Mouse (Mus musculus): ENCODE results near the gene Plxna2. TPM values are rescaled to one million over a fixed set of nuclear protein-coding genes. Genes with fewer than 3 reads are reported as not detected.
A peak's percentile ranks its signal among the peaks of the same experiment; 100 is the strongest.

Plxna2 gene
- polyA plus RNA-seq, 1 experiment: 7.9 TPM

- Histone ChIP-seq H3K27me3 (ENCODE audit: control insufficient read depth, insufficient read depth, low read length) (no peaks in the 10 kb centered on the region), H3K4me3 (ENCODE audit: control insufficient read depth, low read depth, low read length) (no peak overlapping the region), H3K27ac (ENCODE audit: control insufficient read depth, insufficient read depth, low read depth, low read length) (no peak overlapping the region), H3K4me1 (ENCODE audit: control insufficient read depth, insufficient read depth, low read length) (no peaks in the 10 kb centered on the region), H3K36me3 (ENCODE audit: control insufficient read depth, insufficient read depth, low read length) (no peaks in the 10 kb centered on the region)
- peak; percentile 28; the same call in 1 of the 2 replicates for TF ChIP-seq CTCF (IDR thresholded peaks at IDR 0.05; ENCODE audit: control insufficient read depth, insufficient read depth, insufficient replicate concordance, low read depth, low read length)
- no peak for TF ChIP-seq POLR2A (IDR thresholded peaks at IDR 0.05; ENCODE audit: control insufficient read depth, low read depth, low read length)
Observed at GRCm38 (mm10) chr1:194722329-194722728, 104.3 kb downstream of the Plxna2 start.

GRCm38 (mm10) chr1:194734836-194735235, 116.8 kb downstream of the Plxna2 start:
- H3K4me3 ChIP-seq (ENCODE audit: control insufficient read depth, low read depth, low read length): no peak overlapping the region
- no peak for TF ChIP-seq CTCF (IDR thresholded peaks at IDR 0.05; ENCODE audit: control insufficient read depth, insufficient read depth, insufficient replicate concordance, low read depth, low read length)
- no peak for TF ChIP-seq POLR2A (IDR thresholded peaks at IDR 0.05; ENCODE audit: control insufficient read depth, low read depth, low read length)
- H3K27me3 ChIP-seq (ENCODE audit: control insufficient read depth, insufficient read depth, low read length): no peaks in the 10 kb centered on the region
- no peak overlapping the region for H3K27ac ChIP-seq (ENCODE audit: control insufficient read depth, insufficient read depth, low read depth, low read length)
- no peaks in the 10 kb centered on the region for H3K4me1 ChIP-seq (ENCODE audit: control insufficient read depth, insufficient read depth, low read length)
- no peaks in the 10 kb centered on the region for H3K36me3 ChIP-seq (ENCODE audit: control insufficient read depth, insufficient read depth, low read length)

GRCm38 (mm10) chr1:194739894-194740293, 121.9 kb downstream of the Plxna2 start:
- TF ChIP-seq CTCF (IDR thresholded peaks at IDR 0.05; ENCODE audit: control insufficient read depth, insufficient read depth, insufficient replicate concordance, low read depth, low read length): no peak
- Histone ChIP-seq H3K4me1 (ENCODE audit: control insufficient read depth, insufficient read depth, low read length) (no peaks in the 10 kb centered on the region), H3K36me3 (ENCODE audit: control insufficient read depth, insufficient read depth, low read length) (no peaks in the 10 kb centered on the region), H3K27ac (ENCODE audit: control insufficient read depth, insufficient read depth, low read depth, low read length) (no peak overlapping the region), H3K27me3 (ENCODE audit: control insufficient read depth, insufficient read depth, low read length) (no peaks in the 10 kb centered on the region), H3K4me3 (ENCODE audit: control insufficient read depth, low read depth, low read length) (no peak overlapping the region)

GRCm38 (mm10) chr1:194742901-194743422, 124.9 kb downstream of the Plxna2 start:
- Histone ChIP-seq H3K27ac (ENCODE audit: control insufficient read depth, insufficient read depth, low read depth, low read length) (no peak overlapping the region), H3K36me3 (ENCODE audit: control insufficient read depth, insufficient read depth, low read length) (no peaks in the 10 kb centered on the region), H3K4me1 (ENCODE audit: control insufficient read depth, insufficient read depth, low read length) (no peaks in the 10 kb centered on the region), H3K27me3 (ENCODE audit: control insufficient read depth, insufficient read depth, low read length) (no peaks in the 10 kb centered on the region), H3K4me3 (ENCODE audit: control insufficient read depth, low read depth, low read length) (no peak overlapping the region)
- TF ChIP-seq CTCF (IDR thresholded peaks at IDR 0.05; ENCODE audit: control insufficient read depth, insufficient read depth, insufficient replicate concordance, low read depth, low read length) (no peak), POLR2A (IDR thresholded peaks at IDR 0.05; ENCODE audit: control insufficient read depth, low read depth, low read length) (no peak)

- H3K27me3 ChIP-seq (ENCODE audit: control insufficient read depth, insufficient read depth, low read length): no peaks in the 10 kb centered on the region
- no peaks in the 10 kb centered on the region for H3K4me1 ChIP-seq (ENCODE audit: control insufficient read depth, insufficient read depth, low read length)
- no peak overlapping the region for H3K4me3 ChIP-seq (ENCODE audit: control insufficient read depth, low read depth, low read length)
- no peak overlapping the region for H3K27ac ChIP-seq (ENCODE audit: control insufficient read depth, insufficient read depth, low read depth, low read length)
- H3K36me3 ChIP-seq (ENCODE audit: control insufficient read depth, insufficient read depth, low read length): no peaks in the 10 kb centered on the region
- TF ChIP-seq POLR2A (IDR thresholded peaks at IDR 0.05; ENCODE audit: control insufficient read depth, low read depth, low read length) (no peak), CTCF (IDR thresholded peaks at IDR 0.05; ENCODE audit: control insufficient read depth, insufficient read depth, insufficient replicate concordance, low read depth, low read length) (no peak)
Observed at GRCm38 (mm10) chr1:194745177-194745934, 127.3 kb downstream of the Plxna2 start.

- Histone ChIP-seq H3K4me1 (ENCODE audit: control insufficient read depth, insufficient read depth, low read length) (no peaks in the 10 kb centered on the region), H3K27me3 (ENCODE audit: control insufficient read depth, insufficient read depth, low read length) (no peaks in the 10 kb centered on the region), H3K36me3 (ENCODE audit: control insufficient read depth, insufficient read depth, low read length) (no peaks in the 10 kb centered on the region), H3K27ac (ENCODE audit: control insufficient read depth, insufficient read depth, low read depth, low read length) (no peak overlapping the region), H3K4me3 (ENCODE audit: control insufficient read depth, low read depth, low read length) (no peak overlapping the region)
- no peak for TF ChIP-seq POLR2A (IDR thresholded peaks at IDR 0.05; ENCODE audit: control insufficient read depth, low read depth, low read length)
- no peak for TF ChIP-seq CTCF (IDR thresholded peaks at IDR 0.05; ENCODE audit: control insufficient read depth, insufficient read depth, insufficient replicate concordance, low read depth, low read length)
Observed at GRCm38 (mm10) chr1:194746332-194747249, 128.6 kb downstream of the Plxna2 start.

- H3K27ac ChIP-seq (ENCODE audit: control insufficient read depth, insufficient read depth, low read depth, low read length): no peak overlapping the region
- H3K36me3 ChIP-seq (ENCODE audit: control insufficient read depth, insufficient read depth, low read length): no peaks in the 10 kb centered on the region
- TF ChIP-seq CTCF (IDR thresholded peaks at IDR 0.05; ENCODE audit: control insufficient read depth, insufficient read depth, insufficient replicate concordance, low read depth, low read length) (no peak), POLR2A (IDR thresholded peaks at IDR 0.05; ENCODE audit: control insufficient read depth, low read depth, low read length) (no peak)
- H3K4me1 ChIP-seq (ENCODE audit: control insufficient read depth, insufficient read depth, low read length): no peaks in the 10 kb centered on the region
- no peaks in the 10 kb centered on the region for H3K27me3 ChIP-seq (ENCODE audit: control insufficient read depth, insufficient read depth, low read length)
- H3K4me3 ChIP-seq (ENCODE audit: control insufficient read depth, low read depth, low read length): no peak overlapping the region
Observed at GRCm38 (mm10) chr1:194747258-194747657, 129.2 kb downstream of the Plxna2 start.

All from testis, adult 2 months (tissue).